Mouse (Mus musculus): Measurements from ENCODE around the gene Fasn. TPM values are rescaled to one million over a fixed set of nuclear protein-coding genes. Genes with fewer than 3 reads are reported as not detected.
A peak's percentile ranks its signal among the peaks of the same experiment; 100 is the strongest.
"Not testable (repeated sequence)": the region's sequence is repeated elsewhere in the genome, so short reads cannot be mapped to it uniquely, and the experiment has no call there.

Gene Fasn
- 10 to 100 TPM in 1 of 2 experiments, 1 to 10 TPM in 1; 6.8 to 20.0 TPM for total RNA-seq (2021)
- long read RNA-seq, experiment 1, full-length matches to known transcripts, result 20 of 32 reads
- long read RNA-seq, experiment 1, partial matches to known transcripts, result 12 of 32 reads
- long read RNA-seq, experiment 1, other reads (novel, unspliced or antisense), result 0 of 32 reads
- long read RNA-seq, experiment 2, full-length matches to known transcripts, result 3 of 10 reads
- long read RNA-seq, experiment 2, partial matches to known transcripts, result 7 of 10 reads
- long read RNA-seq, experiment 2, other reads (novel, unspliced or antisense), result 0 of 10 reads

GRCm38 (mm10) chr11:120823956-120824786 is at the start of gene Fasn:
Gene Fasn, minus strand, starts transcription at chr11:120824547.
- peak; percentile 98 for DNase-seq
- intact Hi-C loops (cut with DNase I), result no loop called here
- TF ChIP-seq CTCF (IDR thresholded peaks at IDR 0.05), result peak; percentile 60

GRCm38 (mm10) chr11:120873206-120873605 is 48.9 kb upstream of the Fasn start:
- TF ChIP-seq CTCF (IDR thresholded peaks at IDR 0.05), result no peak
- peak; percentile 66 for DNase-seq
- intact Hi-C loops (cut with DNase I), result no loop called here
- H3K4me3 ChIP-seq, result no peak overlapping the region
- peak overlapping the region; percentile 54 for H3K27ac ChIP-seq

More at GRCm38 (mm10) chr11:120823956-120824786, at the start of gene Fasn:
- Histone ChIP-seq H3K27ac (peak within 1 kb of the TSS; percentile 85), H3K4me3 (peak within 1 kb of the TSS; percentile 95)

GRCm38 (mm10) chr11:120871521-120871920 is 47.2 kb upstream of the Fasn start:
- TF ChIP-seq CTCF (IDR thresholded peaks at IDR 0.05), result no peak
- DNase-seq, result no peak
- no peak overlapping the region for H3K4me3 ChIP-seq
- intact Hi-C loops (cut with DNase I), result no loop called here
- no peak overlapping the region for H3K27ac ChIP-seq

GRCm38 (mm10) chr11:120865816-120866215 is 41.5 kb upstream of the Fasn start:
- intact Hi-C loops (cut with DNase I), result no loop called here
- Histone ChIP-seq H3K4me3 (no peak overlapping the region), H3K27ac (no peak overlapping the region)
- no peak for TF ChIP-seq CTCF (IDR thresholded peaks at IDR 0.05)
- DNase-seq, result no peak

- DNase-seq, result no peak
- intact Hi-C loops (cut with DNase I), result no loop called here
Observed at GRCm38 (mm10) chr11:120862819-120863218, 38.5 kb upstream of the Fasn start.

GRCm38 (mm10) chr11:120855938-120856337 is 31.6 kb upstream of the Fasn start:
- DNase-seq; H3K27ac ChIP-seq; intact Hi-C loops (cut with DNase I); H3K4me3 ChIP-seq: not testable (repeated sequence)

More at GRCm38 (mm10) chr11:120862819-120863218, 38.5 kb upstream of the Fasn start:
- no peak overlapping the region for H3K27ac ChIP-seq
- no peak for TF ChIP-seq CTCF (IDR thresholded peaks at IDR 0.05)
- no peak overlapping the region for H3K4me3 ChIP-seq

- no peak overlapping the region for H3K27ac ChIP-seq
- TF ChIP-seq CTCF (IDR thresholded peaks at IDR 0.05), result no peak
- no peak for DNase-seq
- intact Hi-C loops (cut with DNase I), result no loop called here
- H3K4me3 ChIP-seq, result no peak overlapping the region
Observed at GRCm38 (mm10) chr11:120853788-120854187, 29.4 kb upstream of the Fasn start.

GRCm38 (mm10) chr11:120853158-120853557 is 28.8 kb upstream of the Fasn start:
- no peak for DNase-seq
- intact Hi-C loops (cut with DNase I), result no loop called here
- no peak overlapping the region for H3K27ac ChIP-seq
- no peak overlapping the region for H3K4me3 ChIP-seq
- no peak for TF ChIP-seq CTCF (IDR thresholded peaks at IDR 0.05)

GRCm38 (mm10) chr11:120852083-120852935 is 28.0 kb upstream of the Fasn start:
- Histone ChIP-seq H3K27ac (peak overlapping the region; percentile 24; the same call in 1 of the 2 replicates), H3K4me3 (no peak overlapping the region)
- DNase-seq, result peak; percentile 62
- intact Hi-C loops (cut with DNase I), result no loop called here
- TF ChIP-seq CTCF (IDR thresholded peaks at IDR 0.05), result no peak

GRCm38 (mm10) chr11:120851582-120851981 is 27.2 kb upstream of the Fasn start:
- DNase-seq, result no peak
- TF ChIP-seq CTCF (IDR thresholded peaks at IDR 0.05), result no peak
- intact Hi-C loops (cut with DNase I), result no loop called here
- Histone ChIP-seq H3K27ac (no peak overlapping the region), H3K4me3 (no peak overlapping the region)

GRCm38 (mm10) chr11:120851132-120851531 is 26.8 kb upstream of the Fasn start:
- H3K27ac ChIP-seq, result peak overlapping the region; percentile 9
- DNase-seq, result no peak
- TF ChIP-seq CTCF (IDR thresholded peaks at IDR 0.05), result no peak
- intact Hi-C loops (cut with DNase I), result no loop called here
- H3K4me3 ChIP-seq, result no peak overlapping the region

GRCm38 (mm10) chr11:120850331-120851030 is 26.1 kb upstream of the Fasn start:
- Histone ChIP-seq H3K27ac (peak overlapping the region; percentile 16), H3K4me3 (no peak overlapping the region)
- DNase-seq, result no peak
- intact Hi-C loops (cut with DNase I), result no loop called here
- TF ChIP-seq CTCF (IDR thresholded peaks at IDR 0.05), result no peak

Measured in gastrocnemius, adult 2 months (tissue).